Mouse (Mus musculus) heart, postnatal 36 days (tissue): ENCODE results near the gene Paqr7. TPM values are rescaled to one million over a fixed set of nuclear protein-coding genes. Genes with fewer than 3 reads are reported as not detected.

Source experiments
- DNase-seq, 2 experiments: peaks; one replicate each; pipeline ENCODE4 v3.0.0; 2021 to 2022
- intact Hi-C: fragments of 180-260 bp; cut with DNase I; formaldehyde crosslinking; loops from one replicate; pipeline ENCODE4 v1.15.1; 2025
- total RNA-seq, 2 experiments: library from RNA; stranded (reverse); gene quantifications; 2 replicates each; pipeline ENCODE4 v1.2.3; 2021

Paqr7 gene
- 10 to 100 TPM; 19.0 to 24.0 TPM for total RNA-seq

GRCm38 (mm10) chr4:134496595-134497210 is at the start of gene Paqr7:
Gene Paqr7, plus strand, starts transcription at chr4:134496697.
- peak; percentile 75 to 84 for DNase-seq
- intact Hi-C loops: no loop called here

DNA sequence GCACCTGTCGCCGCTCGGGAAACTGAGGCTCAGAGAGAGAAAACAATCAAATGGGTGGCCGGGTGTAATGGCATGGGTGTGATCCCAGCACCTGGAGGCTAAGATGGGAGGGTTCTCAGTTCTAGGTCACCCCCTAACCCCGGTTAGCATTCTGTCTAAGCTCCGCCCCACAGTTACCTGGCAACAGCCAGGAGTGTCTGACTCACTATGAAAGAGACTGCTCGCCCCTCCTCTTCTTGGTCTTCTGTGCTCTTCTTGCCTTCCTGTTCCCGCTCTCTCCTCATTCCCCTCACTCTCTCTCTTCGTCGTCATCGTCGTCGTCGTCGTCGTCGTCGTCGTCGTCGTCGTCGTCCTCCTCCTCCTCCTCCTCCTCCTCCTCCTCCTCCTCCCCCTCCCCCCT is 48.5 kb upstream of the Paqr7 start:
- no peak for DNase-seq
- intact Hi-C loops: no loop called here

DNA sequence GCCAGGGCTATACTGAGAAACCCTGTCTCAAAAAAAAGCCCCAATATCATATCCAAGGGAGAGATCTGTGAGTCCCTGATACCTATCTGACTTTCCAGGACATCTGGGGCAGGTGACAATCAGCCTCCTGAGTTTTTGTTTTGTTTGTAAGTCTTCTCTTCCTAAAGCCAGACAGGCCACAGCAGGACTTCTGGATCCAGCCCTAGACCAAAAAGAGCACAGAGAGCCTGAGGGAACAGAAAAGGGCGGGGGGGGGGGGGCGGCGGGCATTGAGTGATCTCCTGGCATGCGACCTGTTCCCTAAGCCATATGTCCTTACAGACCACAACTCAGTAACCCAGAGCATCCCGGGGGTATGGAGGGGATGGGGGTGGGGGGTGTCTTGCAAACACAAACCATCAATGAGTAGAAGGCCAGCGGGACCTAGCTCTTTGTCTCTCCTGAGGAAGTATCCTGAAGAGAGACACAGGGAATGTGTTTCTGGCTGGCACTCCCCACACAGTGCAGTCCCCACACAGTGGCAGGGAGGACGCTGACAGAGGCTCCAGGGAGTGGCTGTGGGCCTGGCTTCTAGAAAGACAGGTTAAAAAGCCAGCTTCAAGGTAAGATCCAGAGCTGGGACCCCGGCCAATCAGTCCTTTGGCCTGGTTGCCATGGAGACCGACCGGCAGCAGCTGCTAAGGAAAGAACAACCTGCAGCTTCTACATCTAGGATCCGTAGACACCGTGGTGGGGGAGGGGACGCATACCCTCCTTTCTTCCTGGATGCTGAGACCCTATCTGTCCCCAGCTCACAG is 46.7 kb upstream of the Paqr7 start:
- DNase-seq: no peak
- intact Hi-C loops: no loop called here

DNA sequence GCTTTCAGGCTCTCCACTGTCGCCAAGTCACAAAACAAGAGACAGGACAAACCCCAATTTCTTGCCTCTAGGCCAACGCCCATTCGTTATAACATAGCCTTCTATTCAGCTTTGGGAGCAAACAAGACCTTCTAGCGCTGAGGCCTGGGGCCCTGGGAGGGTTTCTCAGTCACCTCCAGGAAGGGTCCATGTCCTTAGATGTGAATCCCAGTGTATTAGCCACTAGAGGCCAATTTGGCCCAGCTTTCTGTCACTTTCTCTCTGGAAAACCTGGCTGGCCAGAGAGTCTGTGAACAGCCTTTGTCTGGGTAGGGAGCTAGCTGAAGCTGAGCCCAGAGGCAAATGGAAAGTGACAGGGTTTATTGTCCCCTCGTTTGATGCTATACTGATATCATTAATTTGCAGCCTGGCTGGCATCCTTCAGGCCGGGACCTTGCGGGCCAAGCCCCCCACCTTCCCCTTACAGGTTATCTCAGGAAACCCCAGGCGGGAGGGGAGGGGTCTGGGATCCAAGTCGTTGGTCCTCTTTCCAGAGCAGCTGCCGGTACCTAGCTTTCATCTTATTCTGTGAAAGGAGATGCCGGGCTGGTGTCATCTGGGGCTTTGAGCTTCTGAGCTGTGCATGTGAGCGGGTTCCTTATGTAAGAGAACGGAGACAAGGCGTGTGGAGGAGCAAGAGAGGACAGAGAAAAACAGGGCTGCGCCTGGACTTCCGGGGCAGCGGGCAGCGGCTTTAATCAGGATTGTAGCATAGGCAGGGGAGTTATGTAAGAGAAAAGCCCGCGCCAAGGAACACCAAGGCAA is 45.9 kb upstream of the Paqr7 start:
- DNase-seq: peak; percentile 29 to 32
- intact Hi-C loops: no loop called here

- DNase-seq: no peak
- intact Hi-C loops: no loop called here
Observed at GRCm38 (mm10) chr4:134451484-134451883, 45.0 kb upstream of the Paqr7 start.

GRCm38 (mm10) chr4:134453619-134454400 is 42.7 kb upstream of the Paqr7 start:
- DNase-seq: no peak
- intact Hi-C loops: no loop called here

DNA sequence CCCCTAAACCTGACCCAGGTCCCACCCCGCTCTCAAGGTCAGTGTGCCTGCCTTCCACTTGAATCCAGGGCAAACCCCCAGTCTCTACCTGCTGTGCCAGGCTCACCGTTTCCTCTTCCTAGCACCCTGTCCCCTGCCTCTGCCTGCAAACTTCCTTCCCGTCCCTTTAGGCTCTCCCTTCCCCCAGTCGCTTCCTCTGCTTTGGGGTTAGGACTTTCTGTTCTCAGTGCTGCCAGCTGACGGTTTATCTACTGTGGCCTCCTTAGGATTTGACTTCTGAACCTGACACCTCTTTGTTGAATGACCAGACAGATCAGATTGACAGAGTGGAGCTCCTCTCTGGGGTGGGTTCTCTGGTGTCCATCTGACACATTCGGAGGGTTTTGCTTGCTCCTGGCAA is 41.2 kb upstream of the Paqr7 start:
- DNase-seq: no peak
- intact Hi-C loops: no loop called here

GRCm38 (mm10) chr4:134457130-134457825 is 39.2 kb upstream of the Paqr7 start:
- intact Hi-C loops: no loop called here

DNA sequence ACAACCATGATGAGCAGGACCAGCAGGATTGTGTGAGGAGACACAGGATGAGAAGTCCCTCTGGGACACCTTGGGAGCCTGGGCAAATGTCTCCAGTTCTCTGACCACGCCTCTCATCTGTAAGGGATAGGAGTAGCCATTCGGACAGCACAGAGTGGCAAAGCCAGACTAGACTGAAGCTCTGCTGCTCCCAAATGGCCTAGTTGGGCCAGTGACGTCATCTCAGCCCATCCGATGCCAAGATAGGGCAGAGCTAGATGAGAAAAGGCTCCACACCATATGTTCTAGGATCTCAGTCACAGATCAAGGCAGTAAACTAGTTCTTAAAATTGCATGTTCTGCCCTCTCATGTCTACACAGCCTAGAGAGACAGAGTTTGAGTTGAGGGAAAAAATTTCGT is 37.6 kb upstream of the Paqr7 start:
- DNase-seq: no peak

More at GRCm38 (mm10) chr4:134457130-134457825, 39.2 kb upstream of the Paqr7 start:
- DNase-seq: no peak

DNA sequence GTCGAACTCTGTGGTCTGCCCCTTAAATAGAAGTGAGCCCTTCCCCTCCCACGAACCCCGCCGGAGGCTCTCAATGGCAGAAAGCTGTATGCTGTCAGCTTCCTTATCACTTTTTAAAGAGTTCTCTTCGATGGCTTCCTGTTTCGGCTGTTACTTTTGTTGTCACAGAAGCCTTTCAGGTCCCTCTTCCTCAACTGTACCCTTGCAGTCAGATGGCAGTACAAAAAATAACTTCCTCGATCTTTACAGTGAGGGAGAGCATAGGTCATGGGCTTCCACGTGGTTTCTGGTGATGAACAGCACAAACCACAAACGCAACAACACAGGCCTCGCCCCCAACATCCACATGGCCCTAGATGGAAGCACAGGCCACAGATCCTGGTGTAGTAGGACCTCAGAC is 36.2 kb upstream of the Paqr7 start:
- no peak for DNase-seq
- intact Hi-C loops: no loop called here

More for the DNA sequence above, 37.6 kb upstream of the Paqr7 start:
- intact Hi-C loops: no loop called here

DNA sequence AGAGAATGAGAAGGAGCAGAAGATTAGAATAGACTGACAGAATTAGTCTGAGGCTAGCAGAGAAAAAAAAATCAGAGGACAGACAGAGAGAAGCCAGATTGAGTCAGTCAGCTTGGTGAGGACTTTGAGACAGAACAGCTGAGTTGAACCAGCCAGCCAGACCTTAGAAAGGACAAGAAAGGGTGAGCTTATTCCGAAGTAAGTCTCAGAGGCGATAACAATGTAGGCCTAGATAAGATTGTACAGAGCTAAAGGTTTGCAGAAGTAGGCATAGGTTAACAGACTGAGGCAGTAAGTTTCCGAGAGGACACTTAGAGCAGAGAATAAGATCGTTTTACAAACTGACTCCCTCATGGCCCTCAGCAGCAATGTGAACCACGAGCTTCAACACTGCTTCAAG is 35.2 kb upstream of the Paqr7 start:
- intact Hi-C loops: no loop called here
- DNase-seq: no peak

GRCm38 (mm10) chr4:134465789-134466188 is 30.7 kb upstream of the Paqr7 start:
- intact Hi-C loops: no loop called here
- DNase-seq: no peak

DNA sequence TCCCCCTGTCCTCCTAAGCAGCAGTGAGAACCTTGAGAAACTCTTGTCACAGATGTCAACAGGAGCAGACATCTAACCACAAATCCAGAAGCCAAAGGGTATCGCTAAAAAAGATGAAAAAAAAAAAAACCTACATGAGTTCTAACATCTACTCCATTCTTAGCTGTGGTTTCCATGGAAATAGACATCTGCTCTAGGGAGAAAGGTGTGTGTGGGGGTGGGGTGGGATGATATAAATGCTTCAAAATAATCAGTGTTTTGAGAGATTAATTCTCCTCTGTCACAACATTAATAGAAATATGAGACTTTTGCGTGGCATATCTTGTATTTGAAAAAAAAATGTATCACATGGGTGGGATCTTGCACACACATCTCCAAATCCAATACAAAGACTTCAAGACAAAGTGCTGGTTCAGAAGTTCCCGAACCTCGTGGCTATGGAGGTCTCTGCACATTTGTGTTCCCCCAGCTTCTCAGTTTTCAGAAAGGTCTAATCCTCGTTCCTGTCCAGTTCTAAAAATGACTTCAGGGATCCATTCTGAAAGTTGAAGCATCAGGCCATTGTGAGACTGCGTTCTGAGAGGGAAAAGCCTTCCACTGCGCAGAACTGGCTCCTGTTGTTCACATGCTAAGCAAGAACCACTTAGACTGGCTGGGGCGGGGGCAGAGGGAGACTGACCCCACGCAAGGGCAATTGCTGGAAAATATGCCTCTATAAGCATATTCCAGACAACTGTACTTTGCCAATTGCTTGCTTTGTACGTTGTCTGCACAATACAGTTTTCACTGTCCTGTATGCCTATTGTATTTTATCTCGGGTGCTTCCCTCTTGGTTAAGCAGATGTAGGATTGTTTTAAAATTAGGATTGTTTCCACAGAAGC is 29.9 kb upstream of the Paqr7 start:
- intact Hi-C loops: no loop called here
- no peak for DNase-seq

DNA sequence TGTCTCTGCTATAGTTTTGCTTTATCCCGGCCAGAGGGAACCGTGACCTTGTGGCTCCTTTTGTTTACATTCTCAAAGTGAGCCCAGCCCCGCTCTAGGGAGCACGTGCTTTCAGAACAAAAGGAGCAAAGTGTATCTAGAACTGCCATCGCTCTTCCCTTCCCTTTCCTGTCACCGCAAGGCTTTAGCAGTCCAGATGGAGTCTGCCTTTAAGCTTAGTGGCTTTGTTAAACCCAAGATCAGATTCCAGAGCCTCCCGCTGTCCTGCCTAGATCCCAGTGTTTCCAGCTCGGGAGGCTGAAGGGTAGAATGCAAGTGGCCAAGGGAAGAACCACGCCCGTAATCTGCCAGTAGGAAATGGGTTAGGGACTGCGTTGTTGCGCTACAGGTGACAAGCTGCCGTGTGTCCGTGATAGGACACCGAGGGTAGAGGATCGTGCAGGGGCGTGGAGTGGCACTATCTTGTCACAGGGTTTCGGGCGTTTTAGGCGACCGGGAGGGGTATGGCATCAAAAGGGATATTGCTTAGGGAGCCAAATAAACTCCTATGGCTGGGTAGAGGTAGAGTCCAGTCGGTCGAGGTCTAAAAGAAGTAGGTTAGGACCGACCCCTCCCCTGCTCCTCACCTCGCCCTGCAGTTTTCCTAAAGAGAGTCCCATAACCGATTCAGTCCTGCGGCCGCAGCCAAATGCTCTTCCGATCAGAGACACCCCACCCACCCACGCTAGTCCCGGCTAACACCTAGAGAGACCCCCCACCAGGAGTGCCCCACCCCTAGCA is 28.9 kb upstream of the Paqr7 start:
- DNase-seq: peak; percentile 31 to 49
- intact Hi-C loops: no loop called here

DNA sequence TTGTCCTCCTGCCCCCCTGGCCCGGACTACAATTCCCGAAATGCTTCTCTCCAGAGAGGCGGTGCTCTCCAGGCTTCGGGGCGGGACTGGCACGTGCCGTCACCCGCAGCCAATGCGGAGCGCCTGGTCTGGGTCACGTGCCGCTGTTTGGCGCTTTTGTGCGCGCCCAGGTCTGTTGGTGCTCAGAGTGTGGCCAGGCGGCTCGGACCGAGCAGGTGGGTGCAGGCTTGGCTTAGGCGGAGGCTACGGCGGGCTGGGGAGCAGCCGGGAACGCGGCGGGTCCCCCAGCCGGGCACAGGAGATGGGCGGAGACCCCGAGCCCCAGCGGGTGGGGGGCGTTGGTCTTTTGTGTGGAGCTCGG is 28.3 kb upstream of the Paqr7 start, which contains the start of gene Stmn1:
TSS of gene Stmn1 (plus strand) at position 106 of the 361 bp plus-strand sequence.
- intact Hi-C loops: no loop called here
- DNase-seq: peak; percentile 90 to 92

DNA sequence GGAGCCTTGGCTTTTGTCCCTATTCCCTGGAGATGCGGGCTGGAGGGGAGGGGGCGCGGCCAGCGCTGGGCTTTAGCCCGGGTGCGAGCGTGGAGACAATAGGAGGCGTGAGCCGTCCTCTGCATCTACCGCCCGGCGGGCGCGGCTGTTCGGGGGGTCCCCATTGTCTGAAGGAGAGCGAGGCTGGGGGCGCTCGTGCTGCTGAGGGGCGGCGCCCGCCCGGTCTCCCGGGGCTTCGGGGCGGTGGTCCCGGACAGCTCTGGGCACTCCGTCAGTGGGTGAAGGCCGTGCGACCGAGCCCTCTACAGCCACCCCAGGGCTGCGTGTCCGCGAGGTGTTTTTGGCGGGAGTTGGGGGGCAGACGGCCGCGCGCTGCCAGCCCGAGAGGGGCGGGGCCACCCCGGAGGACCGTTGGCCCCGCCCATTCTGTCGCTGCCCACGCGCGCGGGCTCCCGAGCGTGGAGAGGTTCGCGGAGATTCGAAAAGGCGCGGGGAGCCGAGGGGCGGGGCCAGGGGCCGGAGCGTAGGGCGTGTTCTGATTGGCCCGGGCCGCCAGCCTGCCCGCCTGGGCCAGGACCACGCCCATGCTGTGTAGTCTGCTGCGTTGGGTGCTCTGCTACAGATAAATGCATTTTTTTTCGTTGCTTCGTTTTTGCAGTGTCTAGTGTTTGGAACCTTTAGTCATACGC is 27.8 kb upstream of the Paqr7 start:
- intact Hi-C loops: no loop called here

GRCm38 (mm10) chr4:134469341-134469796 is 27.1 kb upstream of the Paqr7 start:
- DNase-seq: no peak
- intact Hi-C loops: no loop called here

More for the DNA sequence above, 27.8 kb upstream of the Paqr7 start:
- peak; percentile 93 to 96 for DNase-seq
